23 mouse cellular contexts compared by ENCODE assay signal in genomic region chr7:66859220-66859619, GRCm38 (mm10). TPM values are rescaled to one million over a fixed set of nuclear protein-coding genes. Genes with fewer than 3 reads are reported as not detected.
A peak's percentile ranks its signal among the peaks of the same experiment; 100 is the strongest.
DNase-seq lines count a peak whose midpoint lies in the region; ATAC-seq lines count a peak whose summit lies in the region.
"Had no signal": no experiment of that assay in that cellular context is flagged by ENCODE, and none has a peak within 500 bp of the region (broad histone marks: within the 10 kb centered on the region; RNA-seq: fewer than 3 reads in every experiment).

No protein-coding gene starts in this region.

- H3K4me3 ChIP-seq in embryonic facial prominence, embryonic 12.5 days, result no peak overlapping the region
- no peak overlapping the region for H3K4me3 ChIP-seq in embryonic facial prominence, embryonic 10.5 days
- H3K4me3 ChIP-seq in lung, embryonic 16.5 days (ENCODE audit: low read length), result no peak overlapping the region
- no peak overlapping the region for H3K4me3 ChIP-seq in forebrain, embryonic 12.5 days (replicated peaks)
- H3K4me3 ChIP-seq: heart, embryonic 15.5 days; hindbrain, embryonic 13.5 days; limb, embryonic 12.5 days had no signal

- H3K9me3 ChIP-seq in embryonic facial prominence, embryonic 12.5 days, result no peaks in the 10 kb centered on the region
- H3K9me3 ChIP-seq in embryonic facial prominence, embryonic 10.5 days, result no peaks in the 10 kb centered on the region
- H3K9me3 ChIP-seq in lung, embryonic 16.5 days (ENCODE audit: control insufficient read depth, low read length), result no peaks in the 10 kb centered on the region
- no peaks in the 10 kb centered on the region for H3K9me3 ChIP-seq in forebrain, embryonic 12.5 days
- H3K9me3 ChIP-seq: heart, embryonic 15.5 days; hindbrain, embryonic 13.5 days; limb, embryonic 12.5 days had no signal

- peak overlapping the region; percentile 36; the same call in 1 of the 2 replicates for H3K27ac ChIP-seq in embryonic facial prominence, embryonic 12.5 days
- no peak overlapping the region for H3K27ac ChIP-seq in embryonic facial prominence, embryonic 10.5 days (replicated peaks)
- H3K27ac ChIP-seq in lung, embryonic 16.5 days (ENCODE audit: low read length), result peak overlapping the region; percentile 74; the same call in 1 of the 2 replicates
- H3K27ac ChIP-seq in forebrain, embryonic 12.5 days, result 0 out of 2 replicates have a peak overlapping the region, but pooled peaks have one; percentile 36
- H3K27ac ChIP-seq: heart, embryonic 15.5 days; hindbrain, embryonic 13.5 days; macrophage had no signal

- peaks cover 9% of the 10 kb centered on the region for H3K4me1 ChIP-seq in embryonic facial prominence, embryonic 12.5 days
- H3K4me1 ChIP-seq in embryonic facial prominence, embryonic 10.5 days, result peaks cover 18% of the 10 kb centered on the region
- H3K4me1 ChIP-seq in lung, embryonic 16.5 days (replicated peaks; ENCODE audit: control insufficient read depth, insufficient read depth, low read length), result peaks cover 2% of the 10 kb centered on the region
- H3K4me1 ChIP-seq in forebrain, embryonic 12.5 days, result peaks cover 3% of the 10 kb centered on the region; the same call in 1 of the 2 replicates
- H3K4me1 ChIP-seq: heart, embryonic 15.5 days had no signal

- H3K4me2 ChIP-seq in embryonic facial prominence, embryonic 12.5 days (replicated peaks), result no peak overlapping the region
- H3K4me2 ChIP-seq in lung, embryonic 16.5 days (ENCODE audit: low read depth, low read length), result no peak overlapping the region
- H3K4me2 ChIP-seq in forebrain, embryonic 12.5 days, result no peak overlapping the region
- H3K4me2 ChIP-seq: heart, embryonic 15.5 days; hindbrain, embryonic 13.5 days; liver, embryonic 11.5 days had no signal

- no peaks in the 10 kb centered on the region for H3K27me3 ChIP-seq in embryonic facial prominence, embryonic 12.5 days
- no peaks in the 10 kb centered on the region for H3K27me3 ChIP-seq in embryonic facial prominence, embryonic 10.5 days (replicated peaks; ENCODE audit: low read depth, poor library complexity, severe bottlenecking)
- H3K27me3 ChIP-seq in lung, embryonic 16.5 days (ENCODE audit: control insufficient read depth, insufficient read depth, low read depth, low read length), result no peaks in the 10 kb centered on the region
- no peaks in the 10 kb centered on the region for H3K27me3 ChIP-seq in forebrain, embryonic 12.5 days
- H3K27me3 ChIP-seq: heart, embryonic 15.5 days; hindbrain, embryonic 13.5 days; limb, embryonic 12.5 days had no signal

- no peak overlapping the region for H3K9ac ChIP-seq in embryonic facial prominence, embryonic 12.5 days
- no peak overlapping the region for H3K9ac ChIP-seq in lung, embryonic 16.5 days (ENCODE audit: low read length)
- no peak overlapping the region for H3K9ac ChIP-seq in forebrain, embryonic 12.5 days
- H3K9ac ChIP-seq: heart, embryonic 15.5 days; hindbrain, embryonic 13.5 days; limb, embryonic 12.5 days; liver, postnatal 0 days had no signal

- 0 out of 2 replicates have a peak, but pooled peaks cover under 1% of the 10 kb centered on the region for H3K36me3 ChIP-seq in embryonic facial prominence, embryonic 12.5 days
- H3K36me3 ChIP-seq in embryonic facial prominence, embryonic 10.5 days (replicated peaks), result no peaks in the 10 kb centered on the region
- H3K36me3 ChIP-seq in lung, embryonic 16.5 days (ENCODE audit: control insufficient read depth, insufficient read depth, low read length), result peaks cover 2% of the 10 kb centered on the region; the same call in 1 of the 2 replicates
- H3K36me3 ChIP-seq in forebrain, embryonic 12.5 days (replicated peaks), result no peaks in the 10 kb centered on the region
- H3K36me3 ChIP-seq: heart, embryonic 15.5 days; hindbrain, embryonic 13.5 days had no signal

- DNase-seq in embryonic facial prominence, embryonic 10.5 days (ENCODE audit: low spot score), result no peak
- no peak for DNase-seq in lung, adult 18-20 months
- DNase-seq in retina, postnatal 1 day, result peak; percentile 69
- DNase-seq in gastrocnemius, postnatal 14 days, result no peak
- DNase-seq in layer of hippocampus, postnatal 36 days, result no peak
- DNase-seq: adrenal gland, postnatal 25 days; cerebellum, adult 11 months; cerebellum, postnatal 25 days; heart, postnatal 36 days; kidney, adult 8-10 months; kidney, postnatal 10 days; liver, postnatal 0 days; thymus, adult 18-20 months; thymus, postnatal 4 days had no signal

- intact Hi-C loops in gastrocnemius, postnatal 14 days (cut with DNase I; ENCODE audit: low total_unique reads), result no loop called here

- ATAC-seq in embryonic facial prominence, embryonic 12.5 days (ENCODE audit: insufficient number of reproducible peaks, insufficient read depth, low FRiP score, low TSS enrichment), result no peak
- no peak for ATAC-seq in lung, embryonic 16.5 days (ENCODE audit: low read depth)
- no peak; the same call in 1 of the 2 replicates for ATAC-seq in forebrain, embryonic 12.5 days (ENCODE audit: low FRiP score)
- ATAC-seq: liver, postnatal 0 days; midbrain, embryonic 16.5 days had no signal

- 78% methylated on average over 5 of the region's 5 CpGs for WGBS in embryonic facial prominence, embryonic 12.5 days
- 79% methylated on average over 5 of the region's 5 CpGs for WGBS in embryonic facial prominence, embryonic 10.5 days
- 94% methylated on average over 5 of the region's 5 CpGs for WGBS in lung, embryonic 16.5 days
- WGBS in forebrain, embryonic 12.5 days, result 40% methylated on average over 5 of the region's 5 CpGs

RNA-seq across cellular contexts. Expression of gene Adamts17, which starts 19.7 kb away (rescaled TPM):
- 13.8 and 17.9 TPM in 2 replicates for polyA plus RNA-seq in embryonic facial prominence, embryonic 12.5 days (2016; fragmentation: Nextera tagmentation; extraction: Ambion mirVana)
- polyA plus RNA-seq in embryonic facial prominence, embryonic 10.5 days (2016; fragmentation: Nextera tagmentation; extraction: Ambion mirVana), result 2.4 and 2.6 TPM in 2 replicates
- polyA plus RNA-seq in lung, embryonic 16.5 days (2015; fragmentation: Nextera tagmentation; extraction: Ambion mirVana), result 15.4 and 15.9 TPM in 2 replicates
- polyA plus RNA-seq in forebrain, embryonic 12.5 days (2016; fragmentation: Nextera tagmentation; extraction: Ambion mirVana), result 1.6 and 2.1 TPM in 2 replicates
- 10 to 100 TPM in 1 of 2 experiments, 1 to 10 TPM in 1; 5.5 to 10.6 TPM for total RNA-seq in gastrocnemius, postnatal 14 days (2021)
- total RNA-seq in layer of hippocampus, postnatal 36 days (2021), result 10 to 100 TPM; 24.9 to 30.4 TPM
- polyA plus RNA-seq: macrophage had no signal
